Mouse (Mus musculus) spleen, adult 18-20 months (tissue): Measurements from ENCODE around the gene Olfr921.

Experiments
- DNase-seq, 2 experiments: peaks; one replicate each; pipeline ENCODE4 v3.0.0; 2022; ENCODE audit warnings: mixed read lengths in 2 of 2

The Olfr921 gene

GRCm38 (mm10) chr9:38772768-38773167, at the start of gene Olfr921:
TSS of gene Olfr921 (plus strand) at chr9:38773068.
- no peak for DNase-seq

DNA sequence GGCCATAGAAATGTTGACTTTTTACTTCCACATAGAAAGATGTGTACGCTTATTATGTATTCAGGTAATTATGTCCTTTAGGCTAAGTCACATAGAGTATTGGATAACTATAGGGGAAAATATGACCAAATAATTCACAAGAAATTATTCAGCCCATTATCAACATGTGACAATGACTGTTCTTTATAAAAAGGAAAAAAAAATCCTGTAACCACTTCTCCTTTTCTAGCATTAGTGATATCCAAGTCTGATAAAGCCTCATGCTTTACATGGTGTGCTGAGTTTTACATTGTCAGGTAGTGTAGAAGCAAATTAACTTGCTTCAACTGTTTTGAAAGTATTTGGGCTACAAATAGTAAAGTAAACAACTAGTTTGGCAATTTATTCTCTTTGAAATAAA, 48.8 kb upstream of the Olfr921 start:
- no peak for DNase-seq

DNA sequence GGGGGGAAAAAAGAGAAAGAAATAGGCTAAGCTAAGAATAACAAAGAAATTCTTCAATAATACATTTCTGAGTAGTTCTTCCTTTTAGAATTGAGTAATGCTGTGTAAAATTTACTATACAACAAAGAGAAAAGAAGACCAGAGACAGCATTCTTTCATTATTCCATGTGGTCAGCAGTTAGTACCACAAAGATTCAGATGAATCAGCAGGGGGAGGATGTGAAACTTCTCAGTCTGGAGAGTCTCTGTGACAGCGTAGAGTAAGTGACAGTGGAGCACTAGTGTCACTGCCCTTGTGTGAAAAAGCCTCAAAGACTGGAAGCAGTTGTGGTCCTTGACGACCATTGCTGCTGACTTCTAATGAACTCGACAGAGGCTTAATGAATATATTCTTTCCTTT, 44.6 kb upstream of the Olfr921 start:
- DNase-seq, result no peak

- no peak for DNase-seq
Measured at GRCm38 (mm10) chr9:38741408-38741807, 31.5 kb upstream of the Olfr921 start.

DNA sequence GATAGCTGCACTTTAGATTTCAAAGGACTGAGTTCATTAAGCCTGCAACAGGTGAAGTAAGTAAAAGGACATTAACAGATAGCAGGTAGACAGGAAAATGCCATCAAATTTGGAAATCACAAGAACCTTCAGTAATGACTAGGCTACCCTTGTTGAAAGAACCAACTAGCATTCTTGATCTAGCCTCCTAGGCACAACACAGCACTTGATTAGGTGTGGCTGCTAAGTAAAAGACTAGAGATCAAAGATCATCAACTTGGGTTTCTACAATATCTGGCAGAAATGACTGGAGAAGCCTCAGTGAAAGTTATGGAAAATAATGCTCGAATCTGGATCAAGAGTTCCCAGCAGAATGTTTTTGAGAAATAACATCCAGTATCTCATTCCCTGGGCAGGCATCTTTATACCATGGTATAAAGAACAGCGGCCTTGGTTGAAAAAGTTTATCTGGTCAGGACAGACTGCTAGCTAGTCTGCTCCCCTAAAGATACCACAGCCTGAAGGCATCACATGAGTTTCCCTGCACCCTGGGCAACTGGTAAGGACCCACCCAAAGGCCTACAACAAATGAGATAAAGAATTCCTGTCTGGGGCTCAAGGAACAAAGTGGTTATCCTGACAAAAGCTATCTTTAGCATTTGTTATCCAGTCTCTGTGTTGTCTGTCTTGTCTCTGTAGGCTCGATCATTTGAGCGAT, 28.1 kb upstream of the Olfr921 start:
- DNase-seq, result no peak

GRCm38 (mm10) chr9:38751999-38752398, 20.9 kb upstream of the Olfr921 start, which contains the start of gene Olfr920:
TSS of gene Olfr920 (plus strand) at chr9:38752299.
- no peak for DNase-seq

GRCm38 (mm10) chr9:38792689-38793088, 19.8 kb downstream of the Olfr921 start:
- DNase-seq, result no peak

DNA sequence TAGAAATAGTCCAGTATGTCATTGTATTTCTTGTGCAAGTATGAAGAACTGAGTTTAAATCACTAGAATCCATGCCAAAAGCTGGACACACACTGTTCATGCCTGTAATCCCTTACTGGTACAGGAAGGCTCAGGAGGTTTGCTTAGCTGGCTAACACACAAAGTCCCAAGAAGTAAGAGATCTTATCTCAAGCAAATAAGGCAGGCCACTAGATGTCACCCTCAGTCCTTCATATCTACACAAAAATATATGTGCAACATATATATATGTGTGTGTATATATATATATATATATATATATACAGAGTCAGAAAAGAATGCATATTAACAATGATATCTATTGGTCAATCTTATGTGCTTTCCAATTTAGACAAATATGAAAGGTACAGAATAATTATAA, 32.8 kb downstream of the Olfr921 start:
- no peak for DNase-seq

DNA sequence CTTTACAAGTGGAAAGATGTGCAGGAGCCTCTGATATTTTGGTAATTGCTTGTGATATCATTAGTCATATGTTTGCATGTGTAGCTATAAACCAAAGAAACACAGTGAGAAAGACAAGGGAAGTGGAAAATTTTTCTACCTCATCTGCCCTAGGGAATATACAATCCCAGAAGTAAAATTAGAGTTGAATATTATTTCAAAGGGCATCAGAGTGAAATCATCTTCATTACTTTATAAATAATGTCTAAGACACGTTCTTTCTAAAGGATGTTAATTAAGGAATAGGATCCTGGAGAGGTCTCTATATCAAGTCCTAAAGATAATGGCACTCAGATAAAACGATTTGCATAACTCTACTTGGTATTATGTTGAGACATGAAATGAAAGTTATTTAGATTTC, 41.4 kb downstream of the Olfr921 start, which contains the start of gene Olfr922:
Gene Olfr922, plus strand, starts transcription at position 301 of the 400 bp plus-strand sequence.
- DNase-seq, result no peak

DNA sequence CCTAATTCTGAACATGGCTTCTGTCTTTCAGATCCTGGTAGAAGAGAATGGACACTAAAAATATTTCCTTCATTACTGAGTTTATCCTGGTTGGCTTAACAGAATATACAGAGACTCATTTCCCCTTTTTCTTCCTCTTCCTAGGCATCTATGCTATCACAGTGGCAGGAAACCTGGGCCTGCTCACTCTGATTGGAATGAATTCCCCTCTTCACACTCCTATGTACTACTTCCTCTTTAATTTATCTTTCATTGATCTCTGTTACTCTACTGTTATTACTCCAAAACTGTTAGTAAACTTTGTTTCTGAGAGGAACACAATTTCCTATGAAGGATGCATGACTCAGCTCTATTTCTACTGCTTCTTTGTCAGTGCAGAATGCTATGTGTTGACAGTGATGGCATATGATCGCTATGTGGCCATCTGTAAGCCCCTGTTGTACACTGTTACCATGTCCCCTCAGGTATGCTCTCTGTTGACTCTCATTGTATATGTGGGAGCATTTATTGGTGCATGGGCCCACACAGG, 42.7 kb downstream of the Olfr921 start:
- DNase-seq, result no peak

- no peak for DNase-seq
Measured at GRCm38 (mm10) chr9:38826245-38826644, 53.4 kb downstream of the Olfr921 start, which contains the start of gene Olfr923. TSS of gene Olfr923 (plus strand) at chr9:38826545.
